Mouse (Mus musculus): ENCODE data around the gene Ssbp3.
A peak's percentile ranks its signal among the peaks of the same experiment; 100 is the strongest.

The Ssbp3 gene

GRCm38 (mm10) chr4:106910201-106911172 is at the start of gene Ssbp3:
Ssbp3 (plus strand) TSS chr4:106910701.
- peak; percentile 59 for DNase-seq (ENCODE audit: extremely low read depth, low read depth, low spot score)

DNA sequence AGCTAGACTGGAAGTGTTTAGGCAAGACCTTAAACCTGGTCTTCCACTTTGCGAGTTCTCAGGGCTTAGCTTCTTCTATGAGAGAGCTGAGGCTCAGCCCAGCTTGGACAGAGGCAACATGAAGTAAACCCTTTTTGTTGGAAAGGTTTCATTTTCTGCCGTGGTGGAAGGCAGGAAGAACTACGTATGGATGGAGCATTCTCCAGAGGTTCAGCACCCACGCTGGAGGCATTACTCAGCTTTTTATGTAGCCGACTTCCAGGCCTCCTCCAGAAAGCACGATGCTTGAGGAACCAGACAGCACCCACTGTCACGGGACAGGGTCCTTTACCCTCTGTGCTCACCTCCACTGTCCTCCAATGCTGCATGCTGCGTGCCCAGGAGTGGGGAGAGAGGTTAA is 48.6 kb upstream of the Ssbp3 start:
- DNase-seq (ENCODE audit: extremely low read depth, low read depth, low spot score), result no peak

DNA sequence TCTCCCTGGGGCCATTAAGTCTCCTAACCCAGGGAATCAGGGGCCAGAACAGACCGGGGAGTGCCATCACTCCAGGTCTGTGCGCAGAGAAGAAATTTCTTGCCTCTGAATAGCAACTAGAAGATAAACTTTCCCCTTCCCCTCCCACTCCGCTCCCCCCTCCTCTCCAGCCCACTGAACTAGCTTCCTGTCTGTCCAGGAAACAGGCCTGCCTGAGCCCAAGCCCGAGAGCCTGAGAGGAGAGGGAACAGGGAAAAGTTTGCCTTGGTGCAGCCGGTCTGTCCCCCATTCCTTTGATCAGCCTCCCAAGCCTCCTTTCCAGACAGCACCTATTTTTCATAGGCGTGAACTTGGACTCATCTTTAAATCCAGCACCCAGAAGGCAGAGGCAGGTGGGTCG is 48.2 kb upstream of the Ssbp3 start:
- no peak for DNase-seq (ENCODE audit: extremely low read depth, low read depth, low spot score)

DNA sequence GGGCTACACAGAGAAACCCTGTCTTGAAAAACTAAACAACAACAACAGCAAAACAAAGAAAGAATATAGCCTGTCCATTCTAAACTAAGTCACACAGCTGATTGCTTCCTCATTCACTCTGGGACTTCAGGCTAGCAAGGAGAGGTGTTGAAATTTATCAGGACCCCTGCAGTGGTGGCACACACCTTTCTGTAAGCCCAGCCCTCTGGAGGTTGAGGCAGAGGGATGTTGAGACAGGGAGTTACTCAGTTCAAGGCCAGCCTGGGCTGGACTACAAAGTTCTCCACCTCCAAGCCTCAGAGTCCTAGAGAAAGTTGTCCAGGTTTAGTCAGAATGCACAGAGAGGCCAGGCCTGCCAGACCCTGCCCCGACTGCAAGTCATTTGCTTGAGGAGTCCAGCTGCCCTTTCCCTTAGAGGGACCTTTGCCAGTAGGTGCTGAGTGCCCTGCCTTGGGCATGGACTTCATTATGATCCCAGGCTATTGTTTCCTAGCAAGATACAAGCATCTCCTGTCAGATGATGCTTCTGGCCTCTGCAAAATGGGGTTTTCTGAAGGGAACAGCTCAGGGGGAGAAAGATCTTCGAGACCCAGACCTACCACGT is 47.6 kb upstream of the Ssbp3 start:
- DNase-seq (ENCODE audit: extremely low read depth, low read depth, low spot score), result no peak

DNA sequence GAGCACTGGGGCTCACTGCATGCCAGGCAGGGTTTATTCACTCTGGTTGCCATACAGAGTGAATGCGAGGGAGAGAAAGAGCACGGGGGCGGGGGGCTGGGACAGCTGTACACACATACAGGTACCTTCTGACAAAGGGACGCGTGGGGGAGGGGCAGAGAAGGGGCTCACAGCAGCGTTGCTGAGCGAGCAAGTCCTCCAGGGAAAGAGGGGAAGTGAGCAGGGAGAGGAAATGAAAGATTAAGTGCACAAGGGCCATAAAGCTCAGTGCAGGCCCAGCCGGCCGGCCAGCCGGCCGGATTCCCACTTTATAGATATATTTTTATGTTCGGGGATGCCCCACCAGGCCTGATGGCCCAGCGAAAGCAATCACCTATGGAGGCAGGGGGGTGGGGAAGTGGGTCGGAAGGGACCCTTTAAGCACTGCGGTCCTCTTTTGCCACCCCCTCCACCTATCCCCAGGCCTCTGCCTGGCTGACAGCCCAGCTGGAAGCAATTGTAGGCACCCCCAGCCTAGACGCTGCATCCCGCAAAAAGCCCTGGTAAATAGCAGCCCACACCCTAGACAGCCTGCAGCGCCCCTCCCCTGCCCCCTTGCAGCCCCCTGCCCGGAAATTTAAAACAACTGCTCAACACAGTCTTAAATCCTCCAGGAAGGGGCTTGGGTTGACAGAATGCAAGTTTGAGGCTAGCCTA is 44.9 kb upstream of the Ssbp3 start:
- no peak for DNase-seq (ENCODE audit: extremely low read depth, low read depth, low spot score)

GRCm38 (mm10) chr4:106866381-106866780 is 44.1 kb upstream of the Ssbp3 start:
- DNase-seq (ENCODE audit: extremely low read depth, low read depth, low spot score), result no peak

GRCm38 (mm10) chr4:106866845-106867244 is 43.7 kb upstream of the Ssbp3 start:
- no peak for DNase-seq (ENCODE audit: extremely low read depth, low read depth, low spot score)

DNA sequence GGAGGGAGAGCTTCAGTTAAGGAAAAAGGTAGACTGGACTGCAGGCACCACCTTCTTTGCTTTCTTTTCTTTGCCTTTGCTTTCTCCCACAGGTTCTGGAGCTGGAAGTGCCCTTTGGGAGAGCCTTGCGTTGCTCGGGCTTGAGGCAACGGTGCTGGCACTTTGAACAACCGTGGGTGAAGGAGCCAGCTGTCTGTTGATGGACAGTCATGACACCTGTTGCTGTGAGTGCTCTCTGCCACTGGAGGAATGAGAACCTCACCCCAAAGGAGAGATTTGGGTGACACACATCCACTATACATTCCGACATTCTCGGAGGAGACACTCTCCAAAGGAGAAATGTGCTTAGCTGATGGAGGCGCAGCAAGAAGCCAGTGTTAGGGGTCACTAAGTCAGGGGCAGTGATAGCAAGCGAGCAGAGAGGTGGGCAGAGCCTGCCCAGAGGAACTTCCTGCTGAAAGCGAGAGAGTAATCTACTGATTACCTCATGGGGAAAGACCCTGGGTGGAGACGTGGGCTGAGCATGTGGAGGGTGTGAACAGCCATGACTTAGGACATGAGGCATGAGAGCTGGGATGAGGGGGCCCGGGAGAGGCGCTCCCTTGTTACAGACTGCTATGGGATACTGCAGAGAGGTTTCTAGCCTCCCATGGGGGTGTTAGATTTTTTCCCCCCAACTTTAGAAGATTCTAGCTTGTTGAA is 41.6 kb upstream of the Ssbp3 start:
- DNase-seq (ENCODE audit: extremely low read depth, low read depth, low spot score), result no peak

DNA sequence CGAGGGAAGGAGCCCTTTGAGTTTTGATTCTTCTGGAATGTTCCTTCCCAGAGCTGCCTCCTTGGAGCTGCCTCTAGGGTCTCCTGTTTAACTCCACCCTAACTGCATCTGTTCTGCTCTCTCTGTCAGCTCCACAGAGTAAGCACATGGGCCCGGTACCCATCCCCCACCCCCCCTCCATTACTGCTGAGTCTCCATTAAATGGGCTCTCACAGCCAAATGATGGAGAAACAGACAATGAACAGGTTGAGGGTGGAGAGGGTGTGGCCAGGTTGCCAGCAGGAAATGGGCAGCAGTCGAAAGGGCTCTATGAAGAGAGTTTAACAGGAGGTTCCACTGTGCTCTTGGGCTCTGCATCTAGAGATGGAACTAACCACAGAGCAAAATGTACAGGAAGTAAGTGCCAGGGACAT is 41.0 kb upstream of the Ssbp3 start:
- no peak for DNase-seq (ENCODE audit: extremely low read depth, low read depth, low spot score)

DNA sequence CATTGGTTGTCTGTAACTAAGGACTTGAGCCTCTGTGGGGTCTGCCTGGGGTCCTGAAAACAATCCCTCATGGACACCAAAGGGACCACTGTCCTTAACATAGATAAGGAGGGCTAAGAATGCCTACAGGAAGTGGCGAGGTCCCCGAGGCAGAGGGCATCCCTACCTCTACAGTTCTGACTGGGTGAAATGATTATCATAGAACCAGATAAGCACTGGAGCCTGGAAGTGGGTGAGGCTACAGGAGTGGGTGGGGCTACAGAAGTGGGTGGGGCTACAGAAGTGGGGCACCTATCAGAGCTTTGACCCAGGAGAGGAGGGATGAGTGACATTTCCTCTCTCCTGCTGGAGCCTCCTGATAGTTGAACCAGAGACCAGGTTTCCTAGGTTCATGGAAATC is 39.9 kb upstream of the Ssbp3 start:
- DNase-seq (ENCODE audit: extremely low read depth, low read depth, low spot score), result no peak

- DNase-seq (ENCODE audit: extremely low read depth, low read depth, low spot score), result no peak
These were observed 36.0 kb upstream of the Ssbp3 start for GRCm38 (mm10) chr4:106874501-106874900.

DNA sequence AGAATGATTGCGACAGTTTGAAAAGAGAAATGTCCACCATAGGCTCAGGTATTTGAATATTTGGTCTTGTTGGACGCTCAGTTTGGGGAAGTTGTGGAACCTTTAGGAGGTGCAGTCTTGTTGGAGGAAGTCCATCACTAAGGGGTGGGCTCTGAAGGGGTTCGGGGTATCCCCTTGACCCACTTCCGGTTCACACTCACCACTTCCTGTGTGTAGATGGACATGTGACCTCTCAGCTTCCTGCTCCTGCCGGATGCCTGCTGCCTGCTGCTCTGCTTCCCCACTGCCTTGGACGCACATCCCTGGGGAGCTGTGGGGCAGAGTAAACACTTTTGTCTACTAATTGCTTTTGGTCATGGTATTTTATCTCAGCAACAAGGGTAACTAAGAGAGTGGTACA is 29.4 kb upstream of the Ssbp3 start:
- no peak for DNase-seq (ENCODE audit: extremely low read depth, low read depth, low spot score)

- no peak for DNase-seq (ENCODE audit: extremely low read depth, low read depth, low spot score)
These were observed 27.4 kb upstream of the Ssbp3 start for GRCm38 (mm10) chr4:106883149-106883548.

GRCm38 (mm10) chr4:106886307-106887085 is 24.0 kb upstream of the Ssbp3 start:
- no peak for DNase-seq (ENCODE audit: extremely low read depth, low read depth, low spot score)

DNA sequence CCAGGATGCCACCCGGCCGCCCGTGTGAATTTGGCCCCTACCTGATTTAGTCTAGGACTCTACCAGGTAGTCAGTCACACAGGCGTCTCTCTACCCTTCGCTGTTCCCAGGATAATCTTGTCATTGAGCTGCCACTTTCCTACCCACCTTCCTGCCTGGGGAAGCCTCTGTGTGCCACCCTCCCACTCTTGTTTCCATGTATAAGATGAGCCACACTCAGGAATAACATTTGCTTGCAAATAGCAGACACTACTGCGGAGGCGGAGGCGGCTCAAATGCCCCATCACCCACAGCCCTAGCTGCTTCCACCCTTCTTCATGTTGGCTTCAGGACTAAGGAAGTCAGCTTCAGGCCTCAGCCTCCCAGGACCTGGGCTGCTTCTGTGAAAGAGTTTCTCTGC is 14.4 kb upstream of the Ssbp3 start:
- DNase-seq (ENCODE audit: extremely low read depth, low read depth, low spot score), result no peak

DNA sequence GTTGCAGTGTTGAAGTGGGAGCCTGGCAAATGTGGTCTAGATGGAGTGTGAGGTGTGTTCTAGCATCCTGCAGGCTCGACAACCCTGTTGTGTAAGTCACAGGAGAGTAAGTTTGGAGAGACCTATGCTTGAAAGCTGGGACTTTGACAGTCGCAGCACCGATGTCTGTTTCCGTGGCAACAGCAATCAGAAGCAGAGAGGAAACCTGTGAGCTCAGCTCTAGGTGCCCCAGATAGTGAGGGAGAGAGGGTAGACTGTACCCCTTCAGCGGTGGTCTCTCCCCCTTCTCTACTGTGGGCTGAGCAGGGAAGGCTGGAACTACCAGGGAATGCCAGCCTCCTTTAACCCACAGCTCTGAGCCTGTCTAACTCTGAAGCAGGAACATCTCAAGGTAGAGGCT is 11.6 kb upstream of the Ssbp3 start:
- no peak for DNase-seq (ENCODE audit: extremely low read depth, low read depth, low spot score)

GRCm38 (mm10) chr4:106899471-106899870 is 11.0 kb upstream of the Ssbp3 start:
- no peak for DNase-seq (ENCODE audit: extremely low read depth, low read depth, low spot score)

GRCm38 (mm10) chr4:106900718-106901117 is 9.8 kb upstream of the Ssbp3 start:
- DNase-seq (ENCODE audit: extremely low read depth, low read depth, low spot score), result no peak

DNA sequence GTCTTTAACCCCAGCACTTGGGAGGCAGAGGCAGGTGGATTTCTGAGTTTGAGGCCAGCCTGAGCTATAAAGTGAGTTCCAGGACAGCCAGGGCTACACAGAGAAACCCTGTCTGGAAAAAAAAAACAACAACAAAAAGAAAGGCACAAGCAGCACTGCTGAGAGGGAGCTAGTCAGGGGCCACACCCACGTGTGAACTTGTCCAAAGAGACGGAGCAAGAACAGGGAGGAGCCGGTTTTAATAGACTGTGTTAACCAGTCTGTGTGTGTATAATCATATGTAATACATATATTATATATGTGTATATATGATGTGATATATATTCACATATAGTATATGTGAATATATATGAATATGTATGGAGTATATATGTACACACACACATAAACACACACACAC is 8.9 kb upstream of the Ssbp3 start:
- DNase-seq (ENCODE audit: extremely low read depth, low read depth, low spot score), result no peak

DNA sequence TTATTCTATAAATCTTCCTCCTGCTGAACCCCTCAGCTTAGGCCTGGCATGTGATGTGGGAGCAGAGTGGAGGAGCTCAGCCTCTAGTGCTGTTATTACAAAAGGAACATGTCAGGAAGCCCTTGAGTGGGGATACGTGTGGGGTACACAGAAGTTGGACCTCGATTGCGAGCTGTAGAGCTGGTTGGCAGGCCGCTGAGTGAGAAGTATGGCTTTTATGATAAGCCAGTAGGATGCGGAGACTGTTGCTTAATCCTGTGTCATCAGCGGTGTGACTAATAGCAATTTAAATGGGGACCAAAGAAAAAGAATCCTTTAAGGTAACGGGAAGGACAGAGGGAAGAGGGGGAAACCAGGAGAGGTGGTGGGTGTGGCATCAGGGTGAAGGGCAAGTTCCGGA is 8.3 kb upstream of the Ssbp3 start:
- no peak for DNase-seq (ENCODE audit: extremely low read depth, low read depth, low spot score)
